Mouse (Mus musculus) ES-Bruce4 (cell line): Measurements from ENCODE around the gene Cobl. TPM values are rescaled to one million over a fixed set of nuclear protein-coding genes. Genes with fewer than 3 reads are reported as not detected.

ENCODE experiments used
- H3K27ac ChIP-seq: 2 replicates; pipeline ENCODE4 v1.5.1; 2012; ENCODE audit warnings: low read length, inconsistent platforms; ENCODE audit not compliant: insufficient read depth
- H3K27me3 ChIP-seq: 2 replicates; pipeline ENCODE4 v1.6.1; 2012; ENCODE audit warnings: mild to moderate bottlenecking, low read length, inconsistent platforms; ENCODE audit not compliant: control insufficient read depth, poor library complexity, insufficient read depth, severe bottlenecking
- H3K36me3 ChIP-seq: 2 replicates; pipeline ENCODE4 v1.6.1; 2012; ENCODE audit warnings: inconsistent platforms, mild to moderate bottlenecking, low read length, moderate library complexity; ENCODE audit not compliant: control insufficient read depth, poor library complexity, insufficient read depth, severe bottlenecking
- H3K4me1 ChIP-seq: one replicate; pipeline ENCODE4 v1.8.1; 2011; ENCODE audit warnings: low read length; ENCODE audit not compliant: control insufficient read depth, insufficient read depth
- H3K4me3 ChIP-seq: 2 replicates; pipeline ENCODE4 v1.5.1; 2011; ENCODE audit warnings: low read depth, mild to moderate bottlenecking, low read length
- H3K9ac ChIP-seq: 2 replicates; pipeline ENCODE4 v1.6.1; 2012; ENCODE audit warnings: low read depth, mild to moderate bottlenecking, inconsistent platforms; ENCODE audit not compliant: poor library complexity, severe bottlenecking
- H3K9me3 ChIP-seq: replicated peaks from 2 replicates; pipeline ENCODE4 v1.6.1; 2012; ENCODE audit warnings: mild to moderate bottlenecking, low read length, inconsistent platforms; ENCODE audit not compliant: control insufficient read depth, poor library complexity, insufficient read depth, severe bottlenecking
- CTCF ChIP-seq: IDR thresholded peaks from one replicate; pipeline ENCODE4 v1.8.1; 2011; ENCODE audit warnings: low read depth, low read length
- EP300 ChIP-seq: IDR thresholded peaks from 2 replicates; pipeline ENCODE4 v1.6.1; 2011; ENCODE audit warnings: low read depth, low read length; ENCODE audit not compliant: insufficient read depth
- POLR2A ChIP-seq: IDR thresholded peaks from one replicate; pipeline ENCODE4 v1.8.1; 2011; ENCODE audit warnings: low read length; ENCODE audit not compliant: insufficient read depth
- polyA plus RNA-seq: library from polyadenylated mRNA; stranded (reverse); fragments of >200 nt; gene quantifications from 2 replicates; pipeline ENCODE4 v1.2.4, GENCODE M21; 2011; ENCODE audit warnings: low read depth; ENCODE audit not compliant: missing spikeins, insufficient read depth, insufficient read length

Gene Cobl
- polyA plus RNA-seq, 1 experiment: 23.2 TPM

DNA sequence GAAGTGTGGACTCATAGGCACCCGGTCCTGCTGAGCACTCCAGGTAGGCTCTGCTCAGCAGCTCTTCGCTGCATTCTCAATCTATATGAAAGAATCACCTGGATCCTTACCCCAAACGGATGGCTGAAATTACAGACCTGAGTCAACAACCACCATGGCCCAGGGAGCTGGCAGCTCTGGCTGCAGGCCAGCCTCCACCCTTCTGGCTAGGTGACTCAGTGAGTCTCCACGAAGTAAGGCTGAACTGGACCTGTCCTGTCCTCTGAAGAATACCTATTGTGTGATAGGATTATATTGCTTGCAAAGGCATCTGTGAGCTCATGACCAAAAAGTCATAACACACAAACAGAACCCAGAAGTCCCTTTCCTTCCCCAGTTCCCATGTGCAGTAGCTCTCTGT, 22.5 kb downstream of the Cobl start:
- TF ChIP-seq POLR2A: no peak
- TF ChIP-seq EP300: no peak
- no peak for TF ChIP-seq CTCF
- no peaks in the 10 kb centered on the region for H3K9me3 ChIP-seq
- H3K27me3 ChIP-seq: no peaks in the 10 kb centered on the region
- H3K9ac ChIP-seq: no peak overlapping the region
- H3K27ac ChIP-seq: no peak overlapping the region
- H3K4me1 ChIP-seq: peaks cover 2% of the 10 kb centered on the region
- H3K4me3 ChIP-seq: no peak overlapping the region
- no peaks in the 10 kb centered on the region for H3K36me3 ChIP-seq

DNA sequence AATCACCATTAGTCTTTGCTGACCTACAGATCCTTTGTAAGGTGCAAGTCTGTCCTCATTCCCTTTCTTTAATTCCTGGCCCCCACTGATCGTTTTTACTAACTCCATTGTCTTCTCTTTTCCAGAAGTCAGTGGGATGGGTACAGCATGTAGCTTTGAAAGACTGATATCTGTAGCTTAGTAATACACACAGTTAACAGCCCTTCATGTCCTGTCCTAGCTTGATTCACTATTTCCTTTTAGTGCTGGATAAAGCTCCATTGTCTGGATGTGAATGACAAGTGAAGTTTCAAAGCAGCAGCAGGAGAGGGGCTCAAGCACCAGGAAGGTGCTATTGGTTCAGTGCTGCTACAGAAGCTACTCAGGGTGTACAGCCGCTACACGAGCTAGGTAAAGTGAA, 28.9 kb downstream of the Cobl start:
- Histone ChIP-seq H3K9me3 (no peaks in the 10 kb centered on the region), H3K9ac (no peak overlapping the region), H3K4me3 (no peak overlapping the region), H3K27ac (no peak overlapping the region), H3K4me1 (peaks cover 4% of the 10 kb centered on the region), H3K27me3 (no peaks in the 10 kb centered on the region), H3K36me3 (no peaks in the 10 kb centered on the region)
- TF ChIP-seq CTCF: no peak
- no peak for TF ChIP-seq POLR2A
- no peak for TF ChIP-seq EP300

DNA sequence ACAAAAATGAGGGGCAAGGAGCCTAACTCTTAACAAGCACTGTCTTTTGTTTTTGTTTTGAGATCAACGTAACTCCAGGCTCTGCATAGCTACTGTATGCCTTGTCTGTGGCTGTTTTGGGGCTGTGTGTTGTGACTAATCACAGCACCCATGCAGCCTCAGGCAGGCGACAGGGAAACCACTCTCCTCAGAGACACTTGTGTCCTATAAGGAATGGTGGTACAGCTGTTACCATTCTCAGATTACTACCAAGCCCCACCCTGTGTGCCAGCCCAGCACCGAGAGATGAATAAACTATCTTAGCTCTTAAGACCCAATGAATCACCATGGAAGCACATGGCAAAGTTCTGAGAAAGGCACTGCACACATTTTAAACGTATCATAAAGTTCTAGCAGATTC, 29.7 kb downstream of the Cobl start:
- peaks cover 4% of the 10 kb centered on the region for H3K4me1 ChIP-seq
- H3K9ac ChIP-seq: no peak overlapping the region
- TF ChIP-seq CTCF (no peak), POLR2A (no peak), EP300 (no peak)
- no peaks in the 10 kb centered on the region for H3K36me3 ChIP-seq
- H3K27me3 ChIP-seq: no peaks in the 10 kb centered on the region
- H3K4me3 ChIP-seq: no peak overlapping the region
- H3K27ac ChIP-seq: no peak overlapping the region
- H3K9me3 ChIP-seq: no peaks in the 10 kb centered on the region

DNA sequence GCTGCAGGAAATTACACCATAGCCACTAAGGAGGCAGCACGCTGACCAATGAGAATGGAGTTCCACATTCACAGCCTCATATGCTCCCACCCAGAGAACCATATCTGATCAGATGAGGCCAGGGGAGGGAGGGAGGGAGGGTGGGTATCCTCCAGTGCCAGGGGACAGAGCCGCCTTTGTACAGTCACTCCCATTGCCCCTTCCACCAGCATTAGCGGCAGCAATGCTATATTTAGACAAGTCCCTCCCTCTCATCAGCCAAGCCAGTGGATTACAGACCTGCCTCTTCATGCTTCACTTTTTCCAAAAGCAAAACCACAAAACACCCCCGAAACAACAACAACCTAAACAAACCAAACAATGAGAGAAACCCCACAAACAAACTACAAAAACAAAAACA, 30.2 kb downstream of the Cobl start:
- no peak overlapping the region for H3K9ac ChIP-seq
- H3K4me3 ChIP-seq: no peak overlapping the region
- no peaks in the 10 kb centered on the region for H3K27me3 ChIP-seq
- no peaks in the 10 kb centered on the region for H3K36me3 ChIP-seq
- H3K27ac ChIP-seq: no peak overlapping the region
- no peak for TF ChIP-seq POLR2A
- no peak for TF ChIP-seq EP300
- TF ChIP-seq CTCF: no peak
- H3K9me3 ChIP-seq: no peaks in the 10 kb centered on the region
- H3K4me1 ChIP-seq: peaks cover 4% of the 10 kb centered on the region

DNA sequence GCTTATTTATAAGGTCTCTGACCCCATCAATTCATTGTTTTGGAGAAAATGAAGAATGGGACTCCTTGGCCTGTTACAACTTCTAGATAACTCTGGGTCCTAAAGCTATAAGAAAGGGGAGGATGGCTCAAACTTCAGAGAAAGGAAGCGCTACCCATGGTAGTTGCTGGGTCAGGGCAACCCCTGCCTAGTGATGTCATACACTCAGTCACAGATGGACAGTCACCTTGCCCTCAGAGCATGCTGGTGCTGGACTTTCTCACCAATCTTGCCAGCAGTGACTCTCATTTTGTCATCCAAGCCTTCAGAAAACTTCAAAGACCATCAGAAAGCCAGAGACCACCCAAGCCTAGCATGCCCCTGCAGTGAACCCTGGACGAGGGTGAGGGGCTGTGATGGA, 32.8 kb downstream of the Cobl start:
- TF ChIP-seq POLR2A: no peak
- TF ChIP-seq CTCF: no peak
- TF ChIP-seq EP300: no peak
- Histone ChIP-seq H3K4me3 (no peak overlapping the region), H3K27me3 (no peaks in the 10 kb centered on the region), H3K27ac (no peak overlapping the region), H3K9ac (no peak overlapping the region), H3K9me3 (no peaks in the 10 kb centered on the region), H3K36me3 (no peaks in the 10 kb centered on the region), H3K4me1 (peaks cover 2% of the 10 kb centered on the region)

DNA sequence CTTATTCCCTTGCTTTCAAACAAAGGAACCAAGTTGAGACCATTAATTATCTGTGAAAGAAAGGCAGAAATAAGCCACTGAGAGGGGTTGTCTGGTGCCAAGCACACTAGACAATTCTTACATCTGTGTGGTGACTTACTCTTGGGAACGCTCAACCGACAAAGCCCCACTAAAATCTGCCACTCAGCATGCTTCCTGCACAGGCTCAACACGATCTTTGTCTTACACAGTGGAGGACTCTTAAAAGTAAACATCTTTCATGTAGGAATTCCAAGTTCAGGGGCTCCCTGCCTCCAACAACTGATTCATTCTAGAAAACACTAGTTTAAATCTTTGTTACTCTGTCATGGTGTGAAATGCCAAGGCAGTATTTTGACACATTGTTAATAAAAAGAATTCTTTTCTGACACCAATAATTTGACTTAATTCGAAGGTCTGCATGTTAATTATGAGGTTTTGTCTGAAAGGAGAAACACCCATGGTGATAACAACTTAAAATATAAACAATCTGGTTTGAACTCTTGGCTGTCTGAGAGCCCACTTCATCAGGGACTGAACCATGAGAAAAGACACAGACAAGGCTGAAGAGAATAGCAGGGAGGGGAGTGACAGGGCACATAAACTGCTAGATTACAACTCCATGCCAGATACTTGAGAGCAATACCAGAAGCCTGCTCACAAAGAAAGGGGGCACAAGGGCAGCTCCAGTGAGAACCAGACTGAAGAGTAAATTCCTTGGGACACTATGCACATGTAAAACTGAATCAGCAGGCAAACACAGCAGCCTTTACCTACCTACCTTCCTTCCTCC, 34.3 kb downstream of the Cobl start:
- Histone ChIP-seq H3K27me3 (no peaks in the 10 kb centered on the region), H3K4me1 (no peaks in the 10 kb centered on the region), H3K36me3 (no peaks in the 10 kb centered on the region), H3K27ac (no peak overlapping the region), H3K9me3 (no peaks in the 10 kb centered on the region), H3K9ac (no peak overlapping the region), H3K4me3 (no peak overlapping the region)
- TF ChIP-seq POLR2A: no peak
- TF ChIP-seq EP300: no peak
- no peak for TF ChIP-seq CTCF
